Mouse (Mus musculus): ENCODE data around the gene Zfp553. TPM values are rescaled to one million over a fixed set of nuclear protein-coding genes. Genes with fewer than 3 reads are reported as not detected.

Gene Zfp553
- total RNA-seq, 2 experiments from 2014 or later: 16.9 to 18.6 TPM

Other genes starting within 250 kb of the Zfp553 start
- gene Mvp, start 218.4 kb upstream of the Zfp553 start, total RNA-seq (2021): 1 to 10 TPM; 5.2 to 6.7 TPM
- 1 to 10 TPM in 1 of 2 experiments, under 1 TPM in 1; 0.66 to 2.3 TPM for gene Pagr1b, start 216.6 kb upstream of the Zfp553 start, total RNA-seq (2021)
- gene Pagr1a, start 215.7 kb upstream of the Zfp553 start, total RNA-seq (2021): 10 to 100 TPM; 22.5 to 23.9 TPM
- gene Gm42742, start 212.0 kb upstream of the Zfp553 start, total RNA-seq (2021): 10 to 100 TPM; 39.2 to 43.8 TPM
- 100 to 1,000 TPM; 191 to 195 TPM for gene Prrt2, start 211.8 kb upstream of the Zfp553 start, total RNA-seq (2021)
- 100 to 1,000 TPM; 241 to 243 TPM for gene Maz, start 206.0 kb upstream of the Zfp553 start, total RNA-seq (2021)
- gene Kif22, start 190.6 kb upstream of the Zfp553 start, total RNA-seq (2021): 1 to 10 TPM; 5.0 to 5.7 TPM
- not detected for gene Zg16, start 145.7 kb upstream of the Zfp553 start, total RNA-seq (2021)
- 1 to 10 TPM; 1.2 to 1.4 TPM for gene AI467606, start 141.7 kb upstream of the Zfp553 start, total RNA-seq (2021)
- under 1 TPM in 1 of 2 experiments, not detected in 1; 0.55 TPM for gene Qprt, start 110.8 kb upstream of the Zfp553 start, total RNA-seq (2021)
- under 1 TPM; 0.09 to 0.14 TPM for gene Spn, start 95.2 kb upstream of the Zfp553 start, total RNA-seq (2021)
- gene Cd2bp2, start 37.0 kb upstream of the Zfp553 start, total RNA-seq (2021): 10 to 100 TPM; 81.7 to 84.1 TPM
- gene Tbc1d10b, start 24.6 kb upstream of the Zfp553 start, total RNA-seq (2021): 10 to 100 TPM; 90.2 to 97.5 TPM
- 1 to 10 TPM; 2.8 to 3.3 TPM for gene Mylpf, start 24.2 kb upstream of the Zfp553 start, total RNA-seq (2021)
- gene Sept1, start 69 bp downstream of the Zfp553 start, total RNA-seq (2021): 1 to 10 TPM; 3.4 to 3.6 TPM
- gene Zfp771, start 11.2 kb downstream of the Zfp553 start, total RNA-seq (2021): 10 to 100 TPM; 55.3 to 55.5 TPM
- 10 to 100 TPM; 30.6 to 31.0 TPM for gene Dctpp1, start 27.6 kb downstream of the Zfp553 start, total RNA-seq (2021)
- gene Sephs2, start 41.0 kb downstream of the Zfp553 start, total RNA-seq (2021): 10 to 100 TPM; 40.5 to 41.3 TPM
- gene Itgal, start 63.2 kb downstream of the Zfp553 start, total RNA-seq (2021): under 1 TPM; 0.34 to 0.94 TPM
- 10 to 100 TPM; 11.7 TPM for gene Zfp768, start 112.5 kb downstream of the Zfp553 start, total RNA-seq (2021)
- 1 to 10 TPM; 5.4 to 6.7 TPM for gene Zfp747, start 143.0 kb downstream of the Zfp553 start, total RNA-seq (2021)
- gene 9130019O22Rik, start 154.1 kb downstream of the Zfp553 start, total RNA-seq (2021): 1 to 10 TPM; 2.8 to 4.0 TPM
- 1 to 10 TPM; 6.6 to 7.9 TPM for gene E430018J23Rik, start 160.6 kb downstream of the Zfp553 start, total RNA-seq (2021)
- gene Zfp764, start 173.8 kb downstream of the Zfp553 start, total RNA-seq (2021): 1 to 10 TPM; 4.5 TPM
- 10 to 100 TPM; 13.0 to 16.8 TPM for gene Zfp688, start 189.0 kb downstream of the Zfp553 start, total RNA-seq (2021)
- 1 to 10 TPM; 5.8 to 8.2 TPM for gene Zfp689, start 216.1 kb downstream of the Zfp553 start, total RNA-seq (2021)
- gene Prr14, start 226.6 kb downstream of the Zfp553 start, total RNA-seq (2021): 10 to 100 TPM; 27.1 to 32.2 TPM
- 10 to 100 TPM; 56.2 to 56.9 TPM for gene Fbrs, start 246.1 kb downstream of the Zfp553 start, total RNA-seq (2021)

All from left cerebral cortex, postnatal 25 days (tissue).